Mouse (Mus musculus): ENCODE results near the gene Pram1. TPM values are rescaled to one million over a fixed set of nuclear protein-coding genes. Genes with fewer than 3 reads are reported as not detected.

The Pram1 gene
- total and polyA plus RNA-seq, 2 experiments from 2014 or later, result 0.08 TPM; not detected in 1

GRCm38 (mm10) chr17:33628621-33629486 is 9.0 kb upstream of the Pram1 start, which contains the start of gene Zfp414:
TSS of gene Zfp414 (plus strand) at chr17:33629090.
- 2% methylated on average over 35 of the region's 35 CpGs for WGBS
- ATAC-seq (ENCODE audit: insufficient read depth, low read depth), result peak; percentile 96
- no peak; the same call in 1 of the 2 replicates for TF ChIP-seq EP300 (IDR thresholded peaks at IDR 0.05; ENCODE audit: low read depth)
- no peak for TF ChIP-seq CTCF (IDR thresholded peaks at IDR 0.05; ENCODE audit: low read depth)

GRCm38 (mm10) chr17:33629487-33630125 is 8.2 kb upstream of the Pram1 start:
- Histone ChIP-seq H3K27ac (ENCODE audit: low read depth) (peak overlapping the region; percentile 97), H3K4me3 (ENCODE audit: low read depth, low read length) (peak overlapping the region; percentile 71), H3K9me3 (replicated peaks; ENCODE audit: control insufficient read depth, low read length) (no peaks in the 10 kb centered on the region), H3K36me3 (replicated peaks; ENCODE audit: control insufficient read depth, insufficient read depth, low read length) (0 out of 2 replicates have a peak, but pooled peaks cover 5% of the 10 kb centered on the region), H3K4me2 (ENCODE audit: low read depth, low read length) (peak overlapping the region; percentile 67), H3K9ac (replicated peaks; ENCODE audit: low read depth, low read length) (peak overlapping the region; percentile 70), H3K4me1 (ENCODE audit: control insufficient read depth, insufficient read depth) (peaks cover 15% of the 10 kb centered on the region; the same call in 1 of the 2 replicates), H3K27me3 (ENCODE audit: control insufficient read depth, insufficient read depth, low read length) (no peaks in the 10 kb centered on the region)
- WGBS, result 55% methylated on average over 12 of the region's 12 CpGs
- ATAC-seq (ENCODE audit: insufficient read depth, low read depth) (no peak), DNase-seq (ENCODE audit: low spot score) (no peak)
- TF ChIP-seq EP300 (IDR thresholded peaks at IDR 0.05; ENCODE audit: low read depth), result no peak
- no peak for TF ChIP-seq CTCF (IDR thresholded peaks at IDR 0.05; ENCODE audit: low read depth)

More at GRCm38 (mm10) chr17:33628621-33629486, 9.0 kb upstream of the Pram1 start, which contains the start of gene Zfp414:
- Histone ChIP-seq H3K27me3 (ENCODE audit: control insufficient read depth, insufficient read depth, low read length) (no peaks in the 10 kb centered on the region), H3K9ac (replicated peaks; ENCODE audit: low read depth, low read length) (peak within 1 kb of the TSS; percentile 70), H3K4me1 (ENCODE audit: control insufficient read depth, insufficient read depth) (peaks cover 15% of the 10 kb centered on the region; the same call in 1 of the 2 replicates), H3K4me3 (ENCODE audit: low read depth, low read length) (peak within 1 kb of the TSS; percentile 71), H3K4me2 (ENCODE audit: low read depth, low read length) (peak within 1 kb of the TSS; percentile 67), H3K36me3 (replicated peaks; ENCODE audit: control insufficient read depth, insufficient read depth, low read length) (0 out of 2 replicates have a peak, but pooled peaks cover 5% of the 10 kb centered on the region), H3K27ac (ENCODE audit: low read depth) (peak within 1 kb of the TSS; percentile 97), H3K9me3 (replicated peaks; ENCODE audit: control insufficient read depth, low read length) (no peaks in the 10 kb centered on the region)
- DNase-seq (ENCODE audit: low spot score), result peak; percentile 94

- DNase-seq (ENCODE audit: low spot score), result peak; percentile 5
- H3K9ac ChIP-seq (replicated peaks; ENCODE audit: low read depth, low read length), result 0 out of 2 replicates have a peak overlapping the region, but pooled peaks have one; percentile 70
- no peak overlapping the region for H3K4me3 ChIP-seq (ENCODE audit: low read depth, low read length)
- TF ChIP-seq CTCF (IDR thresholded peaks at IDR 0.05; ENCODE audit: low read depth), result no peak
- TF ChIP-seq EP300 (IDR thresholded peaks at IDR 0.05; ENCODE audit: low read depth), result no peak
- no peak overlapping the region for H3K27ac ChIP-seq (ENCODE audit: low read depth)
- peaks cover 15% of the 10 kb centered on the region; the same call in 1 of the 2 replicates for H3K4me1 ChIP-seq (ENCODE audit: control insufficient read depth, insufficient read depth)
- WGBS, result 78% methylated on average over 13 of the region's 13 CpGs
- 0 out of 2 replicates have a peak, but pooled peaks cover 5% of the 10 kb centered on the region for H3K36me3 ChIP-seq (replicated peaks; ENCODE audit: control insufficient read depth, insufficient read depth, low read length)
- no peak for ATAC-seq (ENCODE audit: insufficient read depth, low read depth)
- H3K4me2 ChIP-seq (ENCODE audit: low read depth, low read length), result peak overlapping the region; percentile 67
- no peaks in the 10 kb centered on the region for H3K27me3 ChIP-seq (ENCODE audit: control insufficient read depth, insufficient read depth, low read length)
- no peaks in the 10 kb centered on the region for H3K9me3 ChIP-seq (replicated peaks; ENCODE audit: control insufficient read depth, low read length)
Measured at GRCm38 (mm10) chr17:33630171-33630895, 7.5 kb upstream of the Pram1 start.

GRCm38 (mm10) chr17:33631236-33631635 is 6.6 kb upstream of the Pram1 start:
- 0 out of 2 replicates have a peak, but pooled peaks cover 5% of the 10 kb centered on the region for H3K36me3 ChIP-seq (replicated peaks; ENCODE audit: control insufficient read depth, insufficient read depth, low read length)
- H3K4me2 ChIP-seq (ENCODE audit: low read depth, low read length), result no peak overlapping the region
- no peak overlapping the region for H3K9ac ChIP-seq (replicated peaks; ENCODE audit: low read depth, low read length)
- peaks cover 15% of the 10 kb centered on the region; the same call in 1 of the 2 replicates for H3K4me1 ChIP-seq (ENCODE audit: control insufficient read depth, insufficient read depth)
- TF ChIP-seq EP300 (IDR thresholded peaks at IDR 0.05; ENCODE audit: low read depth) (no peak), CTCF (IDR thresholded peaks at IDR 0.05; ENCODE audit: low read depth) (no peak)
- no peak overlapping the region for H3K27ac ChIP-seq (ENCODE audit: low read depth)
- H3K4me3 ChIP-seq (ENCODE audit: low read depth, low read length), result no peak overlapping the region
- no peaks in the 10 kb centered on the region for H3K27me3 ChIP-seq (ENCODE audit: control insufficient read depth, insufficient read depth, low read length)
- no peak for DNase-seq (ENCODE audit: low spot score)
- no peaks in the 10 kb centered on the region for H3K9me3 ChIP-seq (replicated peaks; ENCODE audit: control insufficient read depth, low read length)
- no peak for ATAC-seq (ENCODE audit: insufficient read depth, low read depth)
- 93% methylated on average over 9 of the region's 9 CpGs for WGBS

- Histone ChIP-seq H3K9ac (replicated peaks; ENCODE audit: low read depth, low read length) (no peak overlapping the region), H3K27ac (ENCODE audit: low read depth) (no peak overlapping the region), H3K4me1 (ENCODE audit: control insufficient read depth, insufficient read depth) (peaks cover 15% of the 10 kb centered on the region; the same call in 1 of the 2 replicates), H3K27me3 (ENCODE audit: control insufficient read depth, insufficient read depth, low read length) (no peaks in the 10 kb centered on the region), H3K36me3 (replicated peaks; ENCODE audit: control insufficient read depth, insufficient read depth, low read length) (0 out of 2 replicates have a peak, but pooled peaks cover 5% of the 10 kb centered on the region), H3K4me3 (ENCODE audit: low read depth, low read length) (no peak overlapping the region), H3K9me3 (replicated peaks; ENCODE audit: control insufficient read depth, low read length) (no peaks in the 10 kb centered on the region), H3K4me2 (ENCODE audit: low read depth, low read length) (no peak overlapping the region)
- 62% methylated on average over 5 of the region's 5 CpGs for WGBS
- DNase-seq (ENCODE audit: low spot score), result no peak
- TF ChIP-seq CTCF (IDR thresholded peaks at IDR 0.05; ENCODE audit: low read depth) (no peak), EP300 (IDR thresholded peaks at IDR 0.05; ENCODE audit: low read depth) (no peak)
- no peak for ATAC-seq (ENCODE audit: insufficient read depth, low read depth)
Measured at GRCm38 (mm10) chr17:33631796-33632195, 6.1 kb upstream of the Pram1 start.

All from heart, postnatal 0 days (tissue).